Mouse (Mus musculus) cortical plate, adult 2 months (tissue): ENCODE results near the gene Gm49391. TPM values are rescaled to one million over a fixed set of nuclear protein-coding genes. Genes with fewer than 3 reads are reported as not detected.

ENCODE experiments used
- H3K27ac ChIP-seq: fragments of 200-500 bp; 2 replicates; pipeline ENCODE4 v1.5.1; 2012; ENCODE audit warnings: low read length, control low read depth, inconsistent platforms; ENCODE audit not compliant: insufficient read depth
- H3K4me1 ChIP-seq: fragments of 200-500 bp; 2 replicates; pipeline ENCODE4 v1.6.1; 2011; ENCODE audit warnings: low read length; ENCODE audit not compliant: control insufficient read depth, insufficient read depth
- H3K4me3 ChIP-seq: fragments of 200-500 bp; 2 replicates; pipeline ENCODE4 v1.5.1; 2011; ENCODE audit warnings: mild to moderate bottlenecking, low read length, control low read depth; ENCODE audit not compliant: insufficient read depth
- CTCF ChIP-seq: fragments of 200-500 bp; IDR thresholded peaks from 2 replicates; pipeline ENCODE4 v1.5.1; 2011; ENCODE audit warnings: mild to moderate bottlenecking, control low read depth, low read length; ENCODE audit not compliant: insufficient read depth; ENCODE audit errors: extremely low read depth
- POLR2A ChIP-seq: fragments of 200-500 bp; IDR thresholded peaks from 2 replicates; pipeline ENCODE4 v1.6.1; 2011; ENCODE audit warnings: mild to moderate bottlenecking, low read length, control low read depth; ENCODE audit not compliant: insufficient read depth; ENCODE audit errors: extremely low read depth
- polyA plus RNA-seq: library from polyadenylated mRNA; depleted of rRNA; stranded (reverse); fragments of >200 nt; gene quantifications from 2 replicates; pipeline ENCODE4 v1.2.3, GENCODE M21; 2012; rRNA removed

Gm49391 gene
- polyA plus RNA-seq, 1 experiment, result 1.7 TPM

GRCm38 (mm10) chr13:60864281-60864680, 72.1 kb downstream of the Gm49391 start, which contains the start of gene 4930486L24Rik:
TSS of gene 4930486L24Rik (minus strand) at chr13:60864475.
- no peak within 1 kb of the TSS for H3K4me3 ChIP-seq
- no peaks in the 10 kb centered on the region for H3K4me1 ChIP-seq
- H3K27ac ChIP-seq, result no peak within 1 kb of the TSS
- TF ChIP-seq CTCF (no peak), POLR2A (no peak)

GRCm38 (mm10) chr13:60848241-60849120, 87.9 kb downstream of the Gm49391 start:
- Histone ChIP-seq H3K27ac (no peak overlapping the region), H3K4me1 (no peaks in the 10 kb centered on the region), H3K4me3 (no peak overlapping the region)
- TF ChIP-seq CTCF, result no peak
- no peak for TF ChIP-seq POLR2A

Other genes starting within 250 kb of the Gm49391 start
- gene BC051665, start 150.2 kb downstream of the Gm49391 start, polyA plus RNA-seq, result not detected in 2 replicates
- gene Ctsll3, start 133.7 kb downstream of the Gm49391 start, polyA plus RNA-seq, result not detected in 2 replicates
- 0.15 TPM in 1 of 2 replicates, not detected in the other for gene 4930486L24Rik, start 72.1 kb downstream of the Gm49391 start, polyA plus RNA-seq
- gene Gm49392, start 39.7 kb downstream of the Gm49391 start, polyA plus RNA-seq, result 0.13 and 0.17 TPM in 2 replicates
- gene Ctla2b, start 39.1 kb downstream of the Gm49391 start, polyA plus RNA-seq, result 1.4 and 2.3 TPM in 2 replicates
- gene Tpbpb, start 31.7 kb downstream of the Gm49391 start, polyA plus RNA-seq, result 0.09 and 0.10 TPM in 2 replicates
- not detected in 2 replicates for gene Gm49393, start 981 bp downstream of the Gm49391 start, polyA plus RNA-seq
- 12.2 and 15.4 TPM in 2 replicates for gene Ctla2a, start 54 bp upstream of the Gm49391 start, polyA plus RNA-seq
- gene Tpbpa, start 5.4 kb upstream of the Gm49391 start, polyA plus RNA-seq, result 0.08 TPM in 1 of 2 replicates, not detected in the other
- gene Ctsj, start 69.4 kb upstream of the Gm49391 start, polyA plus RNA-seq, result 0.25 TPM in 1 of 2 replicates, not detected in the other
- gene Ctsq, start 104.1 kb upstream of the Gm49391 start, polyA plus RNA-seq, result not detected in 2 replicates
- not detected in 2 replicates for gene Ctsr, start 227.7 kb upstream of the Gm49391 start, polyA plus RNA-seq